Mouse (Mus musculus) c-Kit-negative CD71-positive TER-119-positive erythroid progenitor cells, embryonic 14.5 days (primary cell): ENCODE results near the gene Cabp7.
A peak's percentile ranks its signal among the peaks of the same experiment; 100 is the strongest.

Experiments
- DNase-seq: peaks from one replicate; pipeline ENCODE4 v3.0.0-alpha.2; 2013; ENCODE audit warnings: low read depth, low spot score

Gene Cabp7

DNA sequence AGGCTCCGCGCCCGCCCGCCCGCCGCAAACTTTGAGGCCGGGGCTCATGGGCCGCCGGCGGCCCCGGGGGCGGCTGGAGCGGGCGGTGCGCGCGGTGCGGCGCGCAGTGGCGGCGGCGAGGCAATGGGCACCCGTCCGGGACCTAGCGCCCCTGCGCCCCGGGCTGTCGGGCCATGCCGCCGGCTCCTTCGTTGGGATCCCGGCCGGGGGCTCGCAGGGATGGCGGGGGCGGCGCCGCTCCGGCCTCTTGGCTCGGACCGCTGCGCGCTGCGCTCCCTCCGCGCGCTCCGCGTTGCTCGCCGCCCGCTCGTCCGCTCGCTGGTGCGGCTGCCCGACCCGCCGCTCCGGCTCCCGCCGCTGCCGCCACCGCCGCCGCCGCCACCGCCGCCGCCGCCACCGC, at the start of gene Cabp7:
Gene Cabp7 (minus strand): TSS at position 46 of the 400 bp plus-strand sequence.
- no peak for DNase-seq

DNA sequence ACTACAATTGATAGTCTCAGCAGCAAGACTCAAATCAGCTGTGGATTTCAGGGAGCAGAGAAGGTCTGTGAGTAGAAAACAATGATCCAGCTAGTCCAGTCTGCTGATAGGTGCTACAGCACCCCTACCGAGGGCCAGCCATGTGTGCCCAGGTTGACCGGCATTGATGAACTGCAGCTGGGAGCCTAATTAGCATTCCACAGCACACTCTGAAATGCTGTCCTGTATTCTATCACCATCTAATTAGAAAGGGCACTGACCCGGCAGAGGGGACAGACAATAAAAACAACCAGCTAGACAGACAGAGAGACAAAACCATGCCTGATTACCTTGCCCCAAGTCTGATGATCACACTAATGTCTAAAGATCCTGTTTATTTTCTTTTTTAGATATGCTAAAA, 46.4 kb upstream of the Cabp7 start:
- DNase-seq = no peak

GRCm38 (mm10) chr11:4791549-4791948, 45.0 kb upstream of the Cabp7 start:
- no peak for DNase-seq

- DNase-seq = no peak
Observed at GRCm38 (mm10) chr11:4789691-4790090, 43.1 kb upstream of the Cabp7 start.

DNA sequence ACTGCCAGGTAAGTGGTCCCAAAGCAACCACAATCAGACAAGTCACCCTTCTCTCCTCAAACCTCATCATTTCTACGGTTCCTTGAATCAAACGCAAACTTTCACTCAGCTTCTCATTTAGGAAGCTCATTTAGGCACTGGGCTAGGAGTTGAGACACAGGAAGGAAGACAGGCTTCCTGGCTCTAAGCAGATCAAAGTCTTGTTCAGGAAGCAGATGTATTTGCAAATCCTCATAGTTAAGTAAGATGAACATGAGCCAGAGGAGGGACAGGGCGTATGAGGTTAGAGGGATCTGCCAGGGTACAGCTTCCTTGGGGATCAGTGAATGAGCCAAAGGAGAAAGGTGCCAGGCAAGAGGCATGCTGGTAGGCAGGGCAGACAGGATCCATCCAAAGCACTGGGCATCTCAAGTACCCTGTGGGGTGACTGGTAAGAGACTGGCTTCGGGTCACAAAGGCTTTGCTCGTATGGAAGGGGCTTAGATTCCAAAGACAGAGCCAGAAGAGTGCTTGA, 38.1 kb upstream of the Cabp7 start:
- DNase-seq = no peak

GRCm38 (mm10) chr11:4783116-4783515, 36.5 kb upstream of the Cabp7 start:
- no peak for DNase-seq

DNA sequence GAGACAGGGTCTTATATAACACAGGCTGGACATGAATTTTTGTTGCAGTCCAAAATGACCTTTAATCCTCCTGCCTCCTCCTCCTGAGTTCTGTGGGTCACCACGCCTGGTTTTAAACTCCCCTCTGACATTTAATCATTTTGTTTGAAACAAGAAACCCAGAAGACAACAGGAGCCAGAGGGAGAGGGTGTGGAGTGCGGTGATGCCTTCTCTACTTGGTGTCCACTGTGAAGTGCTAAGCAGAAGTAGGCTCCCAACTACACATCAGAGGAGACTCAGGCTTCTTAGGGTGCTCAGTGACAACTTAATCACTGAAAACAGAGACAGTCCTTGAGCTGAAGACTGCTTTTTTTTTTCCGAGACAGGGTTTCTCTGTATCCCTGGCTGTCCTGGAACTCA, 34.3 kb upstream of the Cabp7 start:
- DNase-seq = no peak

DNA sequence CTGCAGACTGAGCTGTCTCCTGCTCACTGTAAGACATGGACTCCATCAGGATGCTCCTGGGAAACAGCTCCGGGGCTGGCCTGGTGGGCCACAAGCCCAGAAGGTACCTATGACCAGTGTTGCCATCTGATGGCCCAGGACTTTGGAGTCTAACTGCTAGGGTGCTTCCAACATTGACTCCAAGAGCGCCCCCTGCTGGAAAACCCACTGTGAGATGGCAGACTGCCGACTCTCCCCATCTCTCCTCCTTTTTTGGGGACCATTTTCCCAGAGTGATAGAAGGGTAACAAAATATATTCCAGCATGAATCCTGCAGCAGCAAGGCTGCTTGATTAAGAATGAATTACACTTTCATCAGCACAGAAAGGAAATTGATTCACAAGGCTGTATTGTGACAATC, 26.3 kb upstream of the Cabp7 start:
- DNase-seq = peak; percentile 60

DNA sequence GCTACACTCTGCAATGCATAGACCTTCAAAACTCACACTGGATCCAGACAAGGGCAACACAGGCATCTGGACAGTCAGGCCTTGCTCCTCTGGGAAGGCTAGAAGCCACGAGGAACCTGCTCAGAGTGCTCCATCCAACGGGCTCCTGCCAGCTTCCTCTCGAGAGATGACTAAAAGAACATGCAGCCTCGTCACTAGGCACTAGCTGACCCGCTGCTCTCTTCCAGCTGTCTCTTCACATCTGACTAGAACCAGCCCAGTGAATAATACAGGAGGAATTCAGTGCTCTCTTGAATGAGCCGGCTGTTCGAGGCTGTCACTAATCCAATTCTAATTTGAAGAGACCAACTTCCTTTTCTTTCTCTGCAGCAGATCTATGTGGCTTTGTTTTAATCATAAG, 25.2 kb upstream of the Cabp7 start:
- no peak for DNase-seq

DNA sequence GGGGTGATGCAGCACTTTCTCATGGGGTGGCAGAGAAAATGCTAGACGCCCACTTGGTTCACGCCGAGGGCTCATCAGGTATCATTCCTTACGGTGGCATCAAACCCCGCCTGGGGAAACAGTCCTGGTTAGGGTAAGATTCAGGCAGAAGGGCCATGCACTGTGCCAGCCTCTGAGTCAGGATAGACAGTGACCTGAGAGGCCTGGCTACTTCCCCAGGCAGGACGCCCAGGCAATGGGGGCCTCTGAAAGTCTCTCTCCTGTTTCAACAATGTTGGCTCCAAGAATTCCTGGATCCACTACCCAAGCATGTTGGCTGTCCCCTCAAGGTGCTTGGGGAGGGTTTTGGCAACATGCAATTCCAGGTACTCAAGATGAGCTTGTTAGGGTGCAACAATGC, 23.3 kb upstream of the Cabp7 start:
- DNase-seq = no peak

GRCm38 (mm10) chr11:4769293-4769692, 22.7 kb upstream of the Cabp7 start:
- DNase-seq = no peak

DNA sequence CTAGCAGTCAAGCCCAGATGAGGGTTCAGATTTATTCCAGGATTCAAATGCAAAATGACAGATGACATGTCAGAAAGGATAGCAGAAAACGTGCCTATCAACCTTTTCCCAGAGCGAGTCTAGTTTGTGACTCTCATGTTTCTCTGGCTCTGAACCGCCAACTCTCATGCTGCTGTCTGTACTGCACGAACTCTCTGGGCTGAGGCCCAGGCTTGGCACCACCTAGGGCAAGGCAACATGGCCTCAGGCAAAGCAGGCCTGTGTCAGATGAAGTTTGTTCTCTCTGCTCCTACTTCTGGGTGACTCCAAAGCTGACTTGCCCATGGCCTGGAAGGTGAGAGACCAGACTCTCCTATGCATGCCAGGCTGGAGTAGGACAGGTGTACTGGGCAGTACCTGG, 21.8 kb upstream of the Cabp7 start:
- no peak for DNase-seq

DNA sequence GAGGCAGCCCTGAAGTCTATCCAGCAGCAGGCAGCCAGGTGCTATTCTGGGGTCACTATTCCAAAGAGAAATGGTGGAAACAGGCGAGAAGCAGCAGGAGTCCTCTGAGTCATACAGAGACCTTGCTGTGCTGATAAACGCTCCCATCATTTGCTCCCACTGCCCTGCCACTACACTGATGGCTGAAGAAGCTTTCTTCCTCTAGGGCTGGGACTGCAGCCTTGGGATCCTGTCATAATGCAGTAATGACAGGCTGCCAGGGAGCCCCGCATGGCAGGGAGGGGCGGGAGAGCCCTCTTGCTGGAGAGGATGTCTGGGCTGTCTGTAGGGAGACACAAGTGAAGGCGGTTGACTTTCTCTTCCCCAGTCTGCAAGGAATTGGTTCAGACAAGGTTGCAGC, 17.9 kb upstream of the Cabp7 start:
- no peak for DNase-seq

DNA sequence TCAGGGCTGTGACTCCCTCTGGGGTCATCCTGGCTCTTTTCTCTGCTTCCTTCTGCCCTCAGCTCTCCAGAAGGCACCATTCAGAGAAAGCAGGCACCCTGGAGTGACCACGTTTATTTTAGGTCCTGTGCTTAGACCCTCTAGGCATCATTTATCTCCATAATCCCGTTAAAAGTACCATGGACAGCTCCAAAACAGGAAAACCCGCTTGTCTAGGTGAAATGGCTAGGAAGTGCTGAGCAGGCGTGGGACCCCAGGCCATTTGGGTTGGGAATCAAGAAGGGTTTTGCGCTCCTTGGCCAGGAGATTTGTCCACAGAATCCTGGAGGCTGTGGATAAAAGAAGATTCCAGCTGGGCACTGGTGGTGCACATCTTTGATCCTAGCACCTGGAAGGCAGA, 17.1 kb upstream of the Cabp7 start:
- no peak for DNase-seq

DNA sequence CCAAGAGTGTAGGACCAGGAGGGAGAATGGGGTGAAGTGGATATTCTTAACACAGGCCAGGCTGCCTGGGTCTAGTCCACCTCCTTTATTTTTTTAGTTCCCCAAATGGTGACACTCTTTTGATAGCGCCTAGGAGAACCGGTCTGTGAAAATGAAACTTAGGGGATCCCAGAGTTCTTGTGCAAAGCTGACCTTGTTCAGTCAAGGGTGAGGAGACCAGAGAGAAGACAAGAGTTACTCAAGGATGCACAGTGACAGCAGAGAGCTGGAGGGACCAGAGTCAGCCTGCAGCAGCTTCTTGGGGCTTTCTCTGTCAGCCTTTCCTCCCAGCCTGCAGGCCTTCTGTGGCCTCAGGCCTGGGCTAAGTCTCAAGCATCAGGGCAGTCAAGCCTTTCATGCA, 15.9 kb upstream of the Cabp7 start:
- DNase-seq = no peak

DNA sequence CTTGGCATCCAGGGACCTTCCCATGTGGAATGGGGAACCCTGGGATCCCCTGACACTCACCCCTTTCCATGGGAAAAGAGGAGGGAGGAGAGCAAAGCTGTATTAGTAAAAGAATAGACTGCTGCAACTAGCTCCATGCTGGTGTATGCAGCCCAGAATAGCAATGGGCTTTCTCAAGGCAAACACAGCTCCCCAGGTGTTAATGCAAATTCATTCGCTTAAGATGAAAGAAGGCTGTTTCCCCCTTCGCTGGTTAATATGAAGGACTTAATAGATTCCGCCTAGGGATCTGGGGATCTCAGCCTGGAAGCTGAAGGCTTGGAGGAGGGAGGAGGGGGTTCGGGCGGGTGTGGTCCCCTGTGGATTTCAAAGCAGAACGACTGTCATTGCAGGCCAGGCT, 15.4 kb upstream of the Cabp7 start:
- DNase-seq = no peak

DNA sequence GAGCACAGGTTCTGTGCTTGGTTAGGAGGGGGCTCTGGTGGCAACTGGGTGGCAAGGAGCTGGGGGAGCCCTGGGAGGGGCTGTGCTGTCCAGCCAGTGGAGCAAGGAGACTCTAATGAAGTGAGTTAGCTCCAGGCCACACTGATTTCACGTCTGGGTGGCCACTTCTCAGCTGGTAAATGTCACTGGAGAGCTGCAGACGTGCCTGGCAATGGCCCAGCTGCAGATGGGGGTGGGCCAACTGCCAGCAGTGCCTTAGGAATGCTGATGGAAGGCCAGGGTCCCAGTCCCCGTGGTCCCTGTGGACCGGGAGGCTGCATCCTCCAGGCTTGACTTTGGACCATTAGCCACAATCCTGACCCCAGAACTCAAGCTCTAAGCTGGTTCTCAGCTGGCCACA, 13.9 kb upstream of the Cabp7 start:
- no peak for DNase-seq

GRCm38 (mm10) chr11:4757789-4758158, 11.2 kb upstream of the Cabp7 start:
- DNase-seq = no peak

DNA sequence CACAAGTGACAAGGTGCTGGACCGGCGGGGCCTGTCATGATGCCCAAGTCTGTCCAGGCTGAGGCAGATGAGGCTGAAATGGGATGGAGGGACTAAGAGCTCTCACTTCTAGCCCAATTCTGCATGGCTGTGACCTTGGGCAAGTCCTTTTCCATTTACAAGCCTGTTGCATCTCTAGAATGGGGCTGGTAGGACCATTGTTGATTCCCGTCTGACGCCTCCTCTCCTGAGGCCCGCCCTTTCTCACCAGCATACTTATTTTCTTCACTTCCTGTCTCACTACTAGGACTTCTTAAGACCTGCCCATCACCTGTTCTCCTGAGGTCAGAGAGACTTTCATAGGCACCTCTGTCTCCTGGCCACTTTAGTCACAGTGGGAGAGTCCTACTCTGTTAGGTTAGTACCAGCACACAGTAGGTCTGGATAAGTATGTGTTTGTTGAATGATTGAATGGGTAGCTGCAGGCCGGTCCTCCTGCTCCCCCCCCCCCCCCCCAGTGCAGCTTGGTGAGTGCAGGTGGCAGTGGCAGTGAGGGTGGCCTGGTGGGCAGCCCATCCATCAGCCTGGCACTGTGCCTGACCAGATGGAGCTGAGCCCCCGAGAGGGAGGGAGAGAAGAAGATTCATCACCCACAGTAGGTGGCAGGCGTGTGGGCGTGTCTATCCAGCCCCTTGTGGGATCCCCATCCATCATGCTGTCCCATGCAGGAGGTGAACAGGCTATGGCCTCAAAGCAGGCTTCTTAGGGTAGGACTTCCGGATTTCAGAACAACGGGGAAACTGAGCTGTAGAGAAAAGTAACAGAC, 10.6 kb upstream of the Cabp7 start:
- DNase-seq = no peak

DNA sequence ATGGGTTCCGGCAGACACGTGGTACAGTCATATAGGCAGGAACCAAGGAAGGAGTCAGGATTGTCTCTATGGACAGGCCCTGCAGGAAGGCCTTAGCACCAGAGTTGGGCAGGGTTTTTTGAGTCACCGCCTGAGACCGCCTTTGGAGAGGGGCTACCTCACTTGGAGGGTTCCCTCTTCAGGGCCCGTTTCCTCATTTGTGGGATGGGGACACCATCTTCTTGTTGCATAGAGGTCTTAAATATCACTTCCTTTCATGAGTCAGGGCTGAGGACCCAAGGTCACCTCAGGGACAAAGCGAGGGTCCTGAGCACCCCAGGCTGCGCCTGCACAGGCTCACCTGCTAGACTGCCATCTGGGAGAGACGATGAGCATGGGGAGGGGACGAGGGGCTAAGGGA, 9.9 kb upstream of the Cabp7 start:
- DNase-seq = no peak

DNA sequence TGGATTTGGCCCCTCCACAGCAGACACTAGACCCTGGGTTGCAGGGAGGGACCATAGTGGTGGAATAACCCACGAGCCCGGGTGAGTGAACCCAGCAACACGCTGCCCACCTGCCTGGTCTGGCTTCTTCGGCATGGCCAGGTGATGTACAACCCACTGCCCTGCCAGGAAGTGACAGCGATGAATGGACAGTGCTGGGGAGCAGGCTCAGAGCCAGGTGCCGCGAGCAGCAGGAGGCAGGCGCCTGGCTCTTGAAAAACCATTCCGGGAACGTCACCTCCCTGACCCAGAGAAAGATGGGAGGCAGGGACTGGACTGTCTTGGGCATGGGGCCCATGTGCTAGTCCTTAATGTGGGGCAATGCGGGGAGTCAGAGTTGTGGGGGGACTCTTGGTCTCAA, 8.3 kb upstream of the Cabp7 start:
- DNase-seq = no peak

DNA sequence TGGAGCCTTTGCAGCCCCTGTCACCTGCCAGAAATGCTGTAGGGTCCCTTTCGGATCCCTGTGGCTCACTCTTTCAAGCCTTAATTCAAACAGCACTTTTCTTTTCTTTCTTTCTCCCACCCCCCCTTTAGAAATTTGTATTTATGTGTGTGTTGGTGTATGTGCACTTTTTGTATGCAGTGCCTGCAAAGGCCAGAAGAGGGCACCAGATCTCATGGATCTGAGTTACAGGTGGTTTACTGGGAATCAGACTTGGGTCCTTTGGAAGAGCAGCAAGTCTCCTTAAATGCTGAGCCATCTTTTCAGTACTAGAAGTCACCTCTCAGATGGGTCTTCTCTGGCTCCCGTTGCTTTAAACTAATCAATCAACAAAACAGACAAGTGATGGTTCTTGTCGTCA, 7.5 kb upstream of the Cabp7 start:
- no peak for DNase-seq

DNA sequence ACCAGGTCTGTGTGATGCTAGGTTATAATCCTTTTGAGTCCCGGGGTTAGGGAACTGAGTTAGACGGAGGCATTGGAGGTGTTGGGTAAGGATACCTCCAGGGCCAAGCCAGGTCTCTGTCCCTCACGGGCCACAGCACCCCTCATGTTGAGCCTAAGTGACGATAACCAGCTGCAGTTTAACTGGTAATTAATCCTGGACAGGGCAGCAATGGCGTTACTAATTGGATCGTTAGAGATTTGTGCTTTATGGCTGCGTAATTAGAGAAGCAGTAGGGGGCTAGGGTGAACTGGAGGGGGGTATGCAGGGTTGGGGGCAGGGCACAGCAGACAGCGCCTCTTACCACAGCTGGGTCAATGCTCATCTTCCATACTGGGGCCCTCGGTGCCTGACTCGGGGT, 6.3 kb upstream of the Cabp7 start:
- DNase-seq = no peak

DNA sequence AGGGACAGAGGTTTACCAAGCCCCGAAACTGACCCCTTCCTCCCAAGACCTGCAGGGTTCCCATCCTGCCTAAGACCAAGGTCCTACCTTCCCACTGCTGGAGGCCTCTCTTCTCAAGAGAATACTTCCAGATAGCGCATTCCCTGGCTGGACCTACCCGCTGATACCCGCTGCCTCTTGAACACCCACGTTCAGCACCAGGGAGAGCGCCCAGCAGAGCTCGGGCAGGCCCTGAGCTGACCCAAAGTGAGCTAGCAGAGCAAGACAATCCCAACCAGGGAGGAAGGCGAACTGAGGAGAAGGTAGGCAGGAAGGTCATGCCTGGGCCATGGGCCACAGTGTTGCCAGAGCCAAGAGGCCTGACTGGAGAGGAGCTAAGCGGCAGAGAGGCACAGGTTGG, 3.7 kb upstream of the Cabp7 start:
- no peak for DNase-seq
